In genomic region chr7:141647815-141648214, GRCm38 (mm10) we compare ENCODE assay signal across 25 mouse cellular contexts. TPM values are rescaled to one million over a fixed set of nuclear protein-coding genes. Genes with fewer than 3 reads are reported as not detected.
"Had no signal": no experiment of that assay in that cellular context is flagged by ENCODE, and none has a peak within 500 bp of the region (broad histone marks: within the 10 kb centered on the region; RNA-seq: fewer than 3 reads in every experiment).

No protein-coding gene starts in this region.

- H3K9ac ChIP-seq: limb, embryonic 13.5 days; liver, embryonic 12.5 days; liver, embryonic 15.5 days; lung, embryonic 15.5 days; midbrain, embryonic 12.5 days; midbrain, embryonic 15.5 days; neural tube, embryonic 12.5 days; neural tube, embryonic 15.5 days had no signal

- H3K36me3 ChIP-seq: limb, embryonic 10.5 days; limb, embryonic 13.5 days; liver, embryonic 12.5 days; liver, embryonic 15.5 days; lung, embryonic 15.5 days; midbrain, embryonic 12.5 days; midbrain, embryonic 15.5 days; neural tube, embryonic 12.5 days; neural tube, embryonic 15.5 days had no signal

- H3K27me3 ChIP-seq: limb, embryonic 13.5 days; liver, embryonic 15.5 days; lung, embryonic 15.5 days; midbrain, embryonic 12.5 days; midbrain, embryonic 15.5 days; neural tube, embryonic 12.5 days; neural tube, embryonic 15.5 days had no signal

- H3K9me3 ChIP-seq: limb, embryonic 10.5 days; limb, embryonic 13.5 days; liver, embryonic 12.5 days; liver, embryonic 15.5 days; lung, embryonic 15.5 days; midbrain, embryonic 12.5 days; midbrain, embryonic 15.5 days; neural tube, embryonic 12.5 days; neural tube, embryonic 15.5 days had no signal

- ATAC-seq: intestine, postnatal 0 days; liver, embryonic 12.5 days; midbrain, embryonic 15.5 days had no signal

- H3K4me2 ChIP-seq: limb, embryonic 13.5 days; liver, embryonic 12.5 days; liver, embryonic 15.5 days; lung, embryonic 15.5 days; midbrain, embryonic 12.5 days; midbrain, embryonic 15.5 days; neural tube, embryonic 12.5 days; neural tube, embryonic 15.5 days had no signal

- H3K4me1 ChIP-seq: limb, embryonic 13.5 days; lung, embryonic 15.5 days; midbrain, embryonic 15.5 days; neural tube, embryonic 12.5 days; neural tube, embryonic 15.5 days had no signal

- H3K27ac ChIP-seq: limb, embryonic 10.5 days; limb, embryonic 13.5 days; liver, embryonic 12.5 days; liver, embryonic 15.5 days; lung, embryonic 15.5 days; midbrain, embryonic 12.5 days; midbrain, embryonic 15.5 days; neural tube, embryonic 12.5 days; neural tube, embryonic 15.5 days; stomach, postnatal 0 days had no signal

- H3K4me3 ChIP-seq: limb, embryonic 10.5 days; limb, embryonic 13.5 days; liver, embryonic 12.5 days; liver, embryonic 15.5 days; lung, embryonic 15.5 days; midbrain, embryonic 12.5 days; midbrain, embryonic 15.5 days; neural tube, embryonic 12.5 days; neural tube, embryonic 15.5 days had no signal

- DNase-seq: liver; lung, adult 18-20 months; lung, postnatal 10 days; lung, postnatal 36 days; right cerebral cortex, adult 18-20 months; right cerebral cortex, postnatal 14 days; right cerebral cortex, postnatal 4 days; thymus, adult 2 months; thymus, postnatal 14 days; thymus, postnatal 4 days had no signal

RNA-seq across cellular contexts. Expression of gene Muc6, which starts 7.3 kb away (rescaled TPM):
- total RNA-seq: layer of hippocampus, adult 8-10 months; layer of hippocampus, postnatal 10 days; left cerebral cortex, adult 18-20 months; left cerebral cortex, postnatal 25 days had no signal
